Mouse (Mus musculus) activated CD4-positive, CD25-positive, alpha-beta regulatory T cell, adult 4 months (primary cell): Measurements from ENCODE around the gene Dbi. TPM values are rescaled to one million over a fixed set of nuclear protein-coding genes. Genes with fewer than 3 reads are reported as not detected.

ENCODE experiments used
- ATAC-seq: one replicate; pipeline ENCODE4 v1.8.0; 2017
- polyA plus RNA-seq, 2 experiments: library from polyadenylated mRNA; unstranded; fragments of 100-300 nt; shearing (Covaris generic); gene quantifications; one replicate each; pipeline ENCODE4 v1.2.1; 2017

Gene Dbi
- polyA plus RNA-seq, 2 experiments from 2014 or later, result 210 to 248 TPM

- no peak for ATAC-seq
Observed at GRCm38 (mm10) chr1:120082957-120083585, 37.8 kb downstream of the Dbi start.

GRCm38 (mm10) chr1:120080632-120081031 is 40.2 kb downstream of the Dbi start:
- no peak for ATAC-seq

DNA sequence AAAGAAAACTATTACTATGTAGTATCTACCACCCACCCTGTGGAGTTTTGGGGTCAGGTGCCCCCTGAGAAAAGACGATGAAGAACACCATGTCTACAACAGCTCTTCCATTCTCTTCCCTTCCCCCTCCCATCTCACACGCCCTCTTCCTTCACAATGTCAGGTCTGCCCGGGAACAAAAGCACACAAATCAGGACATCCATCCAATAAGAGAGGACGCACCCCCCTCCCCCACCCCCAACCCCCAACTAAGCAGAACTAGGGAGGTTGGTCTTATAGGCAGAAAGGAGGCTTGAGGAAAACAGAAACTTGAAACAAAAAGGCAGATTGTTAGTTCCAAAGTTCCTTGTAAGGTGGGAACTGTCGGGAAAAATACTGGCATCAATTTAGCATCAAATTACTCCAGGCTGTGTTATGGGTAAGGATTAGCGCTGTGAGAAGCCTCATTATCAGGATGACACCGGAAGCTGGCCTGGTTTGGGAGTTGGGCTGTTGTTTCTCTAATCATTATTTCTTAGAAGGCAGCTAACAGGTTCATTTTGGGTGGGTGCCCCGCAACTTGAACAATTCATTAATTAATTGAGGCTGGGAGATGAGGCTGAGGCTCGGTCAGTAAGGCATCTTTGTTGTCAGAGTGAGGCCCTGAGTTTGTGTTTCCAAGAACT is 43.0 kb downstream of the Dbi start:
- ATAC-seq, result no peak

- ATAC-seq, result no peak
Observed at GRCm38 (mm10) chr1:120075507-120075906, 45.4 kb downstream of the Dbi start.

DNA sequence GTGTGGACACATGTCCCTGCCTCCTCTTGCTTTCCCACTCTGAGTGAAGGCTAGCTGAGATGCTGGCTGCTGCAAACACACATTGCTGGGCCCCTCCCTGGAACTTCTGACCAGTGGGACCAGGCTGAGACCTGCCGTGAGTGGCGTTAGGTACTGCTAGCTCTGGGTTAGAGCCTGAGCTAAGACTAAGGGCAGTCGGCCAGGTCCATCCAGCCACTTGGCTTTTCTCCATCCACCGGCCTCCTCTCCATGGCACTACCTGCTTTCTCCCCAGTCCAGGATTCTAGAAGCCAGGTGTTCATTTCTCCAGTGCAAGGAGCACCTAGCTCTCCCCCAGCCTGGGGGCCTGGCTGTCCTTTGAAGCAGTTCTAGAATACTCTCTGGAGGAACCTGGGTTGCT is 45.9 kb downstream of the Dbi start:
- no peak for ATAC-seq

DNA sequence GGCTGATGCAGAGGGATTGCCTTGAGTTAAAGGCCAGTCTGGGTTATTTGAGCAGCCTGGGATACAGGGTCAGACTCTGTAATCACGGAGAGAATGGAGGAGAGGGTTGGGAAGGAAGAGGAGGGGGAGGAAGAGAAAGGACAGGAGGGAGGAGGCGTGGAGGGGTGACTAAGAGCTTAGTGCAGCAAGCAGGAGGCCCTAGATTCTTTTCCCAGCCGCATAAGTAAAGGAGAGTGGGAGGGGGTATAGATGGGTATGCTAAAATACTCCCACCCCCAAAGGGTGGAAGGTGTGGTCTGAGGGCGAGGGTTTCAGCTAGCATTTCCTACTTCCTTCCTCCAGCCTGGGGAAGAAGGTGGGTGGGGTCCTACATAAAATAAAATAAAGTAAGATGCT is 46.6 kb downstream of the Dbi start:
- no peak for ATAC-seq

GRCm38 (mm10) chr1:120073519-120074306 is 47.2 kb downstream of the Dbi start, which contains the start of gene Tmem37:
Gene Tmem37 (minus strand): TSS chr1:120074074.
- ATAC-seq, result peak; percentile 45

DNA sequence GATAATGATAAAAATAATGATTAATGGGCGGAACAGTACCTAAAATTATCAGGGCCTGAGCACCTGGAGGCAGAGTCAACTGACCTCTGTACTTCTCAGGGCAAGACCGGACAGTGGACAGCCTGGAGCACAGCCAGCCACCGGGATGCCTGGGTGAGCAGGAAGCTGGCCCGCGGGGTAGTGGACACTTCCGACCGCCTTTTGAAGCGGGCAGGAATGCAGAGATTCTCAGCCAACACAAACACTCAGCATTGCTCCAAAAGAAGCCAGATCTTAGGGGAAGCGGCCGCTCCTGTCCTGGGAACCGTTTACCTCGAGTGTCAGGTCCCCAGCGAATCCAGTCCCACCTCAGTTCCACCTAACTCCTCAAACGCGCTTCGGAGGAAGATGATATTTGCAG is 48.0 kb downstream of the Dbi start:
- ATAC-seq, result no peak

GRCm38 (mm10) chr1:120071133-120071532 is 49.7 kb downstream of the Dbi start:
- no peak for ATAC-seq

DNA sequence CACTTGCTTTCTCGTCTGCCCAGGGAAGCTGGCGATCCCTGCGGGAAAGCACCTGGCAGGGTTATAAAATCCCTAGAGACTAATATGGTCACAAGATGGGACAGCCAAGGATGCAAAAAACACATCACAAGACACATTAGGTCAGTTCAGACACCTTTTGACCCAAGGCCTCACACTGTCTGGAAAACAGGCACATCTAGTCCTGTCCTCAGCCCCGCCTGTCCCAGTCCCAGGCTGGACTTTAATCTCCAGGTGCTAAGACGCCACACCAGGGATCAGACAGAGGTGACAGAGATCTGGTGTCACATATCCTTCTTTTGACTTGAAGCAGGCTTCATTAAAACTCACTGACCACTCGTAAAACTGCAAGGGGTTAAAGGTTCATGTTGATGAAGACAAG is 50.7 kb downstream of the Dbi start:
- ATAC-seq, result no peak

- ATAC-seq, result no peak
Observed at GRCm38 (mm10) chr1:120069120-120069519, 51.8 kb downstream of the Dbi start.

DNA sequence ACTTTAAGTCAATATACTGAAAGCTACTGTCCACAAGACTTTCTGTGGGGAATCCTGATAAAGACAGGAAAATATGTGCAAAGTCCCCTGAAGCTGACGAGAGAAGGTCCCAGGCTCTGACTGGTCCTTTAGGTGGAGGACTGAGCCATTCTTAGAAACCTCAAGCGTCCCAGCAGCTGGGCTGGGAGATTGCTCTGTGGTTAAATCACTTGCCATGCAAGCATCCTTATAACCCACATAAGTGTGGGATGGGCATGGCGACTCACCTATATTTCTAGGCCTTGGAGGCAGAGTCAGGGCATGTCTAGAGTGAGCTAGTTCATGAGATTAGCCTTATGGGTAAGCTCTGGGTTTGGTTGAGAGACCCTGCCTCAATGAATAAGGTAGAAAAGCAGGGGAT is 54.3 kb downstream of the Dbi start:
- no peak for ATAC-seq

DNA sequence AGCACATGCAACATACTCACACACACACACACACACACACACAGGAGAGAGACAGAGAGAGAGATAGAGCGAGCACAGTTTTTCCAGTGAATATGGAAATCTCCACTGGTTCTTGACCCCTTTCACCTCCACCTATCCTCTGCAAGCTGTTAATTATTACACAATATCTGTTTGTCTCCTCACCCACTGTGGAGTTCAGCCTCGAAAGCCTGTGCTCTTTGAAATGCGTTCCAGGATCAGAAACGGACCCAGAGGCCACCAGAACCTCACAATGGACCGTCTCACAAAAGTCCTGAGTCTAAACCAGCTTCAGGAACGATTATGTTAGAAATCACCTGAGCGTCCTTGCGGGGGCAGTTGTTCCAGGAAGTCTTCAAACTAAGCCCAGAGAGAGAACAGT is 54.7 kb downstream of the Dbi start:
- no peak for ATAC-seq

GRCm38 (mm10) chr1:120064036-120064682 is 56.7 kb downstream of the Dbi start:
- ATAC-seq, result no peak

Other genes starting within 250 kb of the Dbi start
- 1 to 10 TPM; 5.6 to 6.0 TPM for gene Tmem177, start 207.9 kb downstream of the Dbi start, polyA plus RNA-seq
- not detected for gene Cfap221, start 123.8 kb downstream of the Dbi start, polyA plus RNA-seq
- gene Sctr, start 114.2 kb downstream of the Dbi start, polyA plus RNA-seq, result under 1 TPM in 1 of 2 experiments, not detected in 1; 0.23 TPM
- gene Tmem37, start 47.0 kb downstream of the Dbi start, polyA plus RNA-seq, result 1 to 10 TPM; 1.4 to 2.5 TPM
- gene 3110009E18Rik, start 109 bp upstream of the Dbi start, polyA plus RNA-seq, result 10 to 100 TPM; 25.9 to 27.3 TPM
- not detected for gene Steap3, start 151.6 kb upstream of the Dbi start, polyA plus RNA-seq
- gene C1ql2, start 219.5 kb upstream of the Dbi start, polyA plus RNA-seq, result not detected